Mouse (Mus musculus) cortical plate, adult 2 months (tissue): ENCODE results near the gene Aldh16a1.
"Not testable (repeated sequence)": the region's sequence is repeated elsewhere in the genome, so short reads cannot be mapped to it uniquely, and the experiment has no call there.

ENCODE experiments used
- CTCF ChIP-seq: fragments of 200-500 bp; IDR thresholded peaks from 2 replicates; pipeline ENCODE4 v1.5.1; 2011; ENCODE audit warnings: mild to moderate bottlenecking, control low read depth, low read length; ENCODE audit not compliant: insufficient read depth; ENCODE audit errors: extremely low read depth
- POLR2A ChIP-seq: fragments of 200-500 bp; IDR thresholded peaks from 2 replicates; pipeline ENCODE4 v1.6.1; 2011; ENCODE audit warnings: mild to moderate bottlenecking, low read length, control low read depth; ENCODE audit not compliant: insufficient read depth; ENCODE audit errors: extremely low read depth

DNA sequence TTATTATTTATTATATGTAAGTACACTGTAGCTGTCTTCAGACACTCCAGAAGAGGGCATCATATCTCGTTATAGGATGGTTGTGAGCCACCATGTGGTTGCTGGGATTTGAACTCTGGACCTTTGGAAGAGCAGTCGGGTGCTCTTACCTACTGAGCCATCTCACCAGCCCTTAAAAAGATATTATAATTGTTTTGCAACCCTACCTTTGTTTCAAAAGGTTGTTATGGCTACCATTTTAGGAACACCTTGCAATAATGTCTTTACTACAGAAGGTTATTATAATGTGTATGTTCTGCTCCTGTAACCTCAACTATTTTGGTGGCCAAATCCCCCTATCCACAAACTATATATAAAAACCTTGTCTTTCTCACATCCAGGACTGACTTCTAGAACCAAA lies 1.3 kb downstream of the Aldh16a1 start:
- not testable (repeated sequence) for TF ChIP-seq CTCF, POLR2A
